Mouse (Mus musculus): ENCODE results near the gene Naxd.

DNA sequence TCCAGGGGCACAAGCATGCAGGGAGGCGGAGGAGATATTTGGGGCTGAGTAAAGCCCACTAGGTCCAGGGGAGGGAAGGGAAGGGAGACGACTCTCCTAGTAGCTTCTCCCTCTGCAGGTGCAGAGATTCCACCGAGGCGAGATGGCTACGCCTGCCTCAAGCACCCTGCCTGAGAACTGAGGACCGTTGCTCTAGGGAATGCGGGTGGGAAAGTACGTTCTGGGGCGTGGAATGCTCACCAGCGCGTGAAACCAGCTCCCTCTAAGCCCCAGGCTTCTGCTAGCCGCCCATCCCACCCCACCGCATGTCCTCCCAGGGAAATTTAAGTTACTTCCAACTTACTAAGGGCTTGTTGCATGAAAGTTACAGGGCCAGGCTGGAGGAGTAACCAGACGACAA, 17.7 kb upstream of the Naxd start:
- TF ChIP-seq POLR2A (IDR thresholded peaks at IDR 0.05; ENCODE audit: insufficient read depth, low read length) (no peak), CTCF (IDR thresholded peaks at IDR 0.05; ENCODE audit: low read depth, low read length) (no peak), EP300 (IDR thresholded peaks at IDR 0.05; ENCODE audit: insufficient read depth, low read depth, low read length) (no peak)

Measured in ES-Bruce4 (cell line).